19 mouse cellular contexts compared by ENCODE assay signal in the genomic region with DNA sequence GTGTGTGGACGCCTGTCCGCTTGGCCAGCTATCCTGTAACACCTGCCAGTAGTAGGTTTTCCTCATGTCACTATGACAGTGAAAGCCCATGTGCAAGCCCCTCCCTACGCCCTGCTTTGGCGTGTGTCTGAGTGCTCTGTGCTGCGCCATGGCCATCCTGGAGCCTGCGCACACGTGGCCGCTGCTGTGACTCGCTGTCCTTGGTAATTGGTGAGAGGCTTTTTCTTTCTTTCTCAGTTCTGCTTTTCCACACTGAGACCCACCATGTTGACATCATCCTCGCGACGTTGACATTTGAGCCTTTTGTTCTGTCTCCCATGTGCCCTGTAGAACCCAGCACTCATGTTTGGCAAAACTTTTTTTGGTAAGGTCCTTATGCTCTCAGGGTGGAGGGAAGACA. TPM values are rescaled to one million over a fixed set of nuclear protein-coding genes. Genes with fewer than 3 reads are reported as not detected.
"Had no signal": no experiment of that assay in that cellular context is flagged by ENCODE, and none has a peak within 500 bp of the region (broad histone marks: within the 10 kb centered on the region; RNA-seq: fewer than 3 reads in every experiment).

No protein-coding gene starts in this region.

- H3K27ac ChIP-seq: layer of hippocampus, adult 2 months; liver, embryonic 15.5 days; midbrain, embryonic 10.5 days; midbrain, embryonic 15.5 days; neural tube, embryonic 12.5 days; stomach, postnatal 0 days had no signal

- DNase-seq: kidney, postnatal 10 days; kidney, postnatal 4 days; left cerebral cortex, postnatal 4 days; lung, adult 2 months; lung, postnatal 36 days; thymus, postnatal 14 days had no signal

- H3K9me3 ChIP-seq: liver, embryonic 15.5 days; midbrain, embryonic 10.5 days; midbrain, embryonic 15.5 days; neural tube, embryonic 12.5 days had no signal

- H3K4me3 ChIP-seq: layer of hippocampus, adult 2 months; liver, embryonic 15.5 days; midbrain, embryonic 10.5 days; midbrain, embryonic 15.5 days; neural tube, embryonic 12.5 days had no signal

- H3K36me3 ChIP-seq: liver, embryonic 15.5 days had no signal

- H3K9ac ChIP-seq: liver, embryonic 15.5 days; midbrain, embryonic 15.5 days; neural tube, embryonic 12.5 days had no signal

- H3K4me1 ChIP-seq: liver, embryonic 15.5 days; midbrain, embryonic 10.5 days; midbrain, embryonic 15.5 days; neural tube, embryonic 12.5 days had no signal

- H3K4me2 ChIP-seq: liver, embryonic 11.5 days; liver, embryonic 15.5 days; midbrain, embryonic 15.5 days; neural tube, embryonic 12.5 days had no signal

- H3K27me3 ChIP-seq: liver, embryonic 15.5 days; midbrain, embryonic 15.5 days; neural tube, embryonic 12.5 days had no signal

RNA-seq across cellular contexts. Expression of a gene that starts 9.9 kb away (rescaled TPM):
- total RNA-seq: layer of hippocampus, adult 2 months; layer of hippocampus, postnatal 10 days; left cerebral cortex, postnatal 4 days; megakaryocyte progenitor cell, adult 5-6 weeks; monocyte, adult 5-6 weeks; neutrophil, adult 5-6 weeks had no signal
- polyA plus RNA-seq: liver, embryonic 11.5 days; liver, embryonic 15.5 days; lung, adult 2 months; lung, postnatal 0 days; midbrain, embryonic 10.5 days; midbrain, embryonic 15.5 days; neural tube, embryonic 12.5 days; stomach, postnatal 0 days had no signal

RNA-seq across cellular contexts. Expression of a gene that starts 19.3 kb away (rescaled TPM):
- total RNA-seq: layer of hippocampus, adult 2 months; layer of hippocampus, postnatal 10 days; left cerebral cortex, postnatal 4 days; megakaryocyte progenitor cell, adult 5-6 weeks; monocyte, adult 5-6 weeks; neutrophil, adult 5-6 weeks had no signal
- polyA plus RNA-seq: limb, embryonic 14.5 days; liver, embryonic 11.5 days; liver, embryonic 15.5 days; lung, adult 2 months; lung, postnatal 0 days; midbrain, embryonic 10.5 days; midbrain, embryonic 15.5 days; neural tube, embryonic 12.5 days; stomach, postnatal 0 days had no signal

RNA-seq across cellular contexts. Expression of a gene that starts 30.4 kb away (rescaled TPM):
- total RNA-seq: layer of hippocampus, adult 2 months; layer of hippocampus, postnatal 10 days; left cerebral cortex, postnatal 4 days; megakaryocyte progenitor cell, adult 5-6 weeks; monocyte, adult 5-6 weeks; neutrophil, adult 5-6 weeks had no signal
- polyA plus RNA-seq: limb, embryonic 14.5 days; liver, embryonic 11.5 days; liver, embryonic 15.5 days; lung, adult 2 months; lung, postnatal 0 days; midbrain, embryonic 10.5 days; midbrain, embryonic 15.5 days; neural tube, embryonic 12.5 days; stomach, postnatal 0 days had no signal

RNA-seq across cellular contexts. Expression of a gene that starts 42.1 kb away (rescaled TPM):
- total RNA-seq: layer of hippocampus, adult 2 months; layer of hippocampus, postnatal 10 days; left cerebral cortex, postnatal 4 days; megakaryocyte progenitor cell, adult 5-6 weeks; monocyte, adult 5-6 weeks; neutrophil, adult 5-6 weeks had no signal
- polyA plus RNA-seq: limb, embryonic 14.5 days; liver, embryonic 11.5 days; liver, embryonic 15.5 days; lung, adult 2 months; lung, postnatal 0 days; midbrain, embryonic 10.5 days; midbrain, embryonic 15.5 days; neural tube, embryonic 12.5 days; stomach, postnatal 0 days had no signal

RNA-seq across cellular contexts. Expression of a gene that starts 53.8 kb away (rescaled TPM):
- total RNA-seq: layer of hippocampus, adult 2 months; layer of hippocampus, postnatal 10 days; left cerebral cortex, postnatal 4 days; megakaryocyte progenitor cell, adult 5-6 weeks; monocyte, adult 5-6 weeks; neutrophil, adult 5-6 weeks had no signal
- polyA plus RNA-seq: limb, embryonic 14.5 days; liver, embryonic 11.5 days; liver, embryonic 15.5 days; lung, adult 2 months; lung, postnatal 0 days; midbrain, embryonic 10.5 days; midbrain, embryonic 15.5 days; neural tube, embryonic 12.5 days; stomach, postnatal 0 days had no signal
